Mouse (Mus musculus): ENCODE data around the gene Usp48.

DNA sequence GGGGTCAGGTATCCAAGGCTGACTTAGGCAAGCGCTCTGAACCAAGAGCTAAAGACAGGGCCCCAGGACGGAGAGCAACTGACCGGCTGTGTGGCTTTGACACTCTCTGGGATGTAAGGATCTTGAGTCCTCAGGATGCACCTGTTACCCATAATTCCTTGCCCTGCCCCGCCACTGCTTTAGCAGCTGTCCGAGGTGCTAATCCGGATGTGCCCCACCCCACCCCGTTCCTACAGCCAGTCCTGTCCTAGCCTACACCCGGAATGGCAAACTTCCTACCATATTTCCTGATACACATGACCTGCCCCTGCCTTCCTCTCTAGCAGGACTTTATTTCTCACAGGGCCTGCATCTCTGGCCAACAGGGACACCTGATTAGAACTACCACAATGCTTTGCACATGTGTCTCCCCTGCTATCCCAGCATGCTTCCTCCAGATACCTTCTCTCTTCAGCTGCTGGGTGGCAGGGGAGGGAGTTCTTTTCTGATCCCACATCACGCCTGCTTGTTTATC, 91.3 kb downstream of the Usp48 start:
- TF ChIP-seq CTCF (IDR thresholded peaks at IDR 0.05; ENCODE audit: control insufficient read depth, insufficient read depth, insufficient read length), result no peak
- TF ChIP-seq CEBPB (IDR thresholded peaks at IDR 0.05; ENCODE audit: low read depth), result no peak
- TF ChIP-seq MAX (IDR thresholded peaks at IDR 0.05), result no peak
